Mouse (Mus musculus) liver, postnatal 0 days (tissue): Measurements from ENCODE around the gene Slc25a44. TPM values are rescaled to one million over a fixed set of nuclear protein-coding genes. Genes with fewer than 3 reads are reported as not detected.
A peak's percentile ranks its signal among the peaks of the same experiment; 100 is the strongest.

ENCODE experiments used
- ATAC-seq: fragments of 200-750 bp; cut with Nextera tagmentation; 2 replicates; pipeline ENCODE4 v1.8.0; 2017; ENCODE audit warnings: mild to moderate bottlenecking, moderate library complexity
- DNase-seq: peaks from one replicate; pipeline ENCODE4 v3.0.0-alpha.2; 2016
- H3K27ac ChIP-seq: fragments of 300-500 bp; sonication (generic); 2 replicates; pipeline ENCODE4 v1.5.1; 2014; ENCODE audit warnings: antibody characterized with exemption, moderate library complexity, mild to moderate bottlenecking, low read depth
- H3K27me3 ChIP-seq: fragments of 300-500 bp; sonication (generic); 2 replicates; pipeline ENCODE4 v1.6.1; 2014; ENCODE audit warnings: low read length, control low read depth, mixed read lengths; ENCODE audit not compliant: insufficient read depth
- H3K36me3 ChIP-seq: fragments of 300-500 bp; sonication (generic); replicated peaks from 2 replicates; pipeline ENCODE4 v1.6.1; 2014; ENCODE audit warnings: mild to moderate bottlenecking, control low read depth, low read length, moderate library complexity, mixed read lengths; ENCODE audit not compliant: insufficient read depth
- H3K4me1 ChIP-seq: fragments of 300-500 bp; sonication (generic); 2 replicates; pipeline ENCODE4 v1.6.1; 2014; ENCODE audit warnings: antibody characterized with exemption, mild to moderate bottlenecking, control low read depth; ENCODE audit not compliant: insufficient read depth
- H3K4me2 ChIP-seq: fragments of 300-500 bp; sonication (generic); 2 replicates; pipeline ENCODE4 v1.6.1; 2014; ENCODE audit warnings: low read depth, mild to moderate bottlenecking, low read length, moderate library complexity, mixed read lengths
- H3K4me3 ChIP-seq: fragments of 300-500 bp; sonication (generic); 2 replicates; pipeline ENCODE4 v1.5.1; 2014; ENCODE audit warnings: low read depth, low read length
- H3K9ac ChIP-seq: fragments of 300-500 bp; sonication (generic); replicated peaks from 2 replicates; pipeline ENCODE4 v1.6.1; 2014; ENCODE audit warnings: mild to moderate bottlenecking, moderate library complexity
- H3K9me3 ChIP-seq: fragments of 300-500 bp; sonication (generic); 2 replicates; pipeline ENCODE4 v1.6.1; 2016; ENCODE audit warnings: mild to moderate bottlenecking, control low read depth, low read length, mixed read lengths
- CTCF ChIP-seq: sonication (generic); IDR thresholded peaks from 2 replicates; pipeline ENCODE4 v1.5.1; 2016; ENCODE audit warnings: antibody characterized with exemption, low read depth
- EP300 ChIP-seq: IDR thresholded peaks from 2 replicates; pipeline ENCODE4 v1.6.1; 2016; ENCODE audit warnings: antibody characterized with exemption, low read depth, mild to moderate bottlenecking
- WGBS: fragments of 180-500 bp; shearing (Covaris S2); extraction: QIAGEN DNeasy Blood & Tissue Kit; methylation state at CpG from one replicate; pipeline ENCODE4 v1.1.7; 2014; ENCODE audit not compliant: insufficient replicate concordance; 5-methylcytosine and 5-hydroxymethylcytosine counted together
- polyA plus RNA-seq: library from polyadenylated mRNA; unstranded; fragments of >200 nt; fragmentation: Nextera tagmentation; extraction: Ambion mirVana; gene quantifications from 2 replicates; pipeline ENCODE4 v1.2.1, GENCODE M21; 2015

Slc25a44 gene
- polyA plus RNA-seq, 1 experiment from 2014 or later, result 9.0 TPM

- under 1% methylated on average over 49 of the region's 54 CpGs for WGBS
- H3K4me1 ChIP-seq, result peaks cover 45% of the 10 kb centered on the region
- DNase-seq (peak; percentile 93), ATAC-seq (peak; percentile 93)
- H3K9ac ChIP-seq, result peak within 1 kb of the TSS; percentile 75
- H3K27ac ChIP-seq, result peak within 1 kb of the TSS; percentile 96
- peak within 1 kb of the TSS; percentile 57 for H3K4me3 ChIP-seq
- peak within 1 kb of the TSS; percentile 85 for H3K4me2 ChIP-seq
- H3K36me3 ChIP-seq, result peaks cover 13% of the 10 kb centered on the region
- no peaks in the 10 kb centered on the region for H3K9me3 ChIP-seq
- H3K27me3 ChIP-seq, result no peaks in the 10 kb centered on the region
- TF ChIP-seq CTCF, result no peak
- TF ChIP-seq EP300, result peak; percentile 46; the same call in 1 of the 2 replicates
Observed at GRCm38 (mm10) chr3:88409741-88410644, 14.9 kb downstream of the Slc25a44 start, which contains the start of gene Pmf1. TSS of gene Pmf1 (minus strand) at chr3:88410331.

GRCm38 (mm10) chr3:88408953-88409352 lies 16.0 kb downstream of the Slc25a44 start:
- no peaks in the 10 kb centered on the region for H3K27me3 ChIP-seq
- TF ChIP-seq EP300 (no peak), CTCF (no peak)
- peak overlapping the region; percentile 75 for H3K9ac ChIP-seq
- peak overlapping the region; percentile 96 for H3K27ac ChIP-seq
- WGBS, result 30% methylated on average over 5 of the region's 5 CpGs
- DNase-seq, result peak; percentile 16
- peaks cover 13% of the 10 kb centered on the region for H3K36me3 ChIP-seq
- no peak for ATAC-seq
- H3K4me1 ChIP-seq, result peaks cover 42% of the 10 kb centered on the region
- peak overlapping the region; percentile 57 for H3K4me3 ChIP-seq
- no peaks in the 10 kb centered on the region for H3K9me3 ChIP-seq
- peak overlapping the region; percentile 85 for H3K4me2 ChIP-seq

GRCm38 (mm10) chr3:88407529-88407928 lies 17.4 kb downstream of the Slc25a44 start:
- no peak for ATAC-seq
- H3K9me3 ChIP-seq, result no peaks in the 10 kb centered on the region
- TF ChIP-seq EP300 (no peak), CTCF (no peak)
- no peak overlapping the region for H3K4me2 ChIP-seq
- H3K4me3 ChIP-seq, result no peak overlapping the region
- H3K27me3 ChIP-seq, result no peaks in the 10 kb centered on the region
- 59% methylated on average over 7 of the region's 7 CpGs for WGBS
- peaks cover 16% of the 10 kb centered on the region for H3K36me3 ChIP-seq
- DNase-seq, result no peak
- peaks cover 40% of the 10 kb centered on the region for H3K4me1 ChIP-seq
- no peak overlapping the region for H3K9ac ChIP-seq
- H3K27ac ChIP-seq, result no peak overlapping the region

- TF ChIP-seq CTCF, result peak; percentile 96
- no peak for TF ChIP-seq EP300
- DNase-seq, result peak; percentile 70
- ATAC-seq, result no peak
- H3K9ac ChIP-seq, result no peak overlapping the region
- no peaks in the 10 kb centered on the region for H3K27me3 ChIP-seq
- H3K4me1 ChIP-seq, result peaks cover 36% of the 10 kb centered on the region
- WGBS, result 2% methylated on average over 2 of the region's 2 CpGs
- H3K4me2 ChIP-seq, result no peak overlapping the region
- H3K9me3 ChIP-seq, result no peaks in the 10 kb centered on the region
- peaks cover 12% of the 10 kb centered on the region for H3K36me3 ChIP-seq
- no peak overlapping the region for H3K4me3 ChIP-seq
- H3K27ac ChIP-seq, result no peak overlapping the region
Observed at GRCm38 (mm10) chr3:88407090-88407489, 17.8 kb downstream of the Slc25a44 start.

DNA sequence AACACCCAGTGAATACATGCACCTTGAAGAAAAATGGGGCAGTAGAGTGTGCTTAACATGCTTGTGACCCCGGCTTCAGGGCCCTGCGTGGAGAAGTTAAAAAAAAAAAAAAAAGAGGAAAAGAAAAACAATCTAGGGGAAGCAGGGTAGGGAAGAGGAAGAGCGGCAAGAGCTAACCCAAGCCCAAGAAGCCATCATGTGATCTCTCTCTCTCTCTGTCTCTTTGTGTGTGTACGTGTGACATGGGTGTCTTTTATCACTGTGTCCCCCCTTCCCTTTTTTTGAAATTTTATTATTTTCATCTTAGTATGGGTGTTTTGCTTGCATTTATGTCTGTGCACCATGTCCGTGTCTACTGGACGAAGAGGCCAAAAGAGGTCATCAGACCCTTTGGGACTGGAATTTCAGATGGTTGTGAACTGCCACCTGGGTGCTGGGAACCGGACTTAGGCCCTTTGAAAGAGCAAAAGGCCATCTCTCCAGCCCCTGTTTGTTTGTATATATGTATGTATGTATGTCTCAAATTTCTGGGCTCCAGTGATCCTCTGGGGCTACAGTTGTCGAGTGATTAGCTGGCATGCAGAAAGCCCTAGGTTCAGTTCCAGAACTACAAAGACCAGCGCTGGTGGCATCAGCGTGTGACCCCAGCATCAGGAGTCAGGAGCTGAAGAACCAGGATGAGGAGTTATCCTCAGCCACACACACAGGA lies 21.3 kb downstream of the Slc25a44 start:
- Histone ChIP-seq H3K27ac (no peak overlapping the region), H3K36me3 (peaks cover 19% of the 10 kb centered on the region), H3K4me1 (peaks cover 9% of the 10 kb centered on the region), H3K27me3 (no peaks in the 10 kb centered on the region), H3K9me3 (no peaks in the 10 kb centered on the region), H3K4me3 (no peak overlapping the region), H3K4me2 (no peak overlapping the region), H3K9ac (no peak overlapping the region)
- 79% methylated on average over 10 of the region's 10 CpGs for WGBS
- DNase-seq (no peak), ATAC-seq (no peak)
- TF ChIP-seq EP300 (no peak), CTCF (no peak)

GRCm38 (mm10) chr3:88398666-88399065 lies 26.3 kb downstream of the Slc25a44 start:
- 88% methylated on average over 2 of the region's 2 CpGs for WGBS
- Histone ChIP-seq H3K4me3 (no peak overlapping the region), H3K27me3 (no peaks in the 10 kb centered on the region), H3K36me3 (peaks cover 21% of the 10 kb centered on the region), H3K4me2 (no peak overlapping the region), H3K9ac (no peak overlapping the region), H3K27ac (no peak overlapping the region), H3K4me1 (no peaks in the 10 kb centered on the region; the same call in 1 of the 2 replicates), H3K9me3 (no peaks in the 10 kb centered on the region)
- no peak for DNase-seq
- TF ChIP-seq CTCF, result no peak
- ATAC-seq, result no peak
